Mouse (Mus musculus): ENCODE data around the gene Bckdha. TPM values are rescaled to one million over a fixed set of nuclear protein-coding genes. Genes with fewer than 3 reads are reported as not detected.

Gene Bckdha
- polyA plus RNA-seq, 1 experiment from 2014 or later = 30.5 TPM

GRCm38 (mm10) chr7:25601346-25601745, 57.4 kb downstream of the Bckdha start:
- ATAC-seq (replicated peaks; ENCODE audit: low FRiP score) (no peak), DNase-seq (ENCODE audit: low spot score) (no peak)
- H3K4me1 ChIP-seq (replicated peaks; ENCODE audit: control insufficient read depth, insufficient read depth, low read length) = no peaks in the 10 kb centered on the region
- H3K9ac ChIP-seq (ENCODE audit: low read length) = no peak overlapping the region
- no peak overlapping the region for H3K27ac ChIP-seq (ENCODE audit: low read depth, low read length)
- no peaks in the 10 kb centered on the region for H3K9me3 ChIP-seq (ENCODE audit: control insufficient read depth, low read length)
- WGBS = 94% methylated on average over 16 of the region's 16 CpGs
- no peaks in the 10 kb centered on the region for H3K27me3 ChIP-seq (ENCODE audit: control insufficient read depth, insufficient read depth, low read length)
- H3K4me3 ChIP-seq (ENCODE audit: low read depth, low read length) = no peak overlapping the region
- H3K4me2 ChIP-seq (ENCODE audit: low read depth, low read length, severe bottlenecking) = no peak overlapping the region
- no peaks in the 10 kb centered on the region for H3K36me3 ChIP-seq (ENCODE audit: control insufficient read depth, insufficient read depth, low read length)

GRCm38 (mm10) chr7:25600666-25601065, 58.1 kb downstream of the Bckdha start:
- 87% methylated on average over 11 of the region's 11 CpGs for WGBS

GRCm38 (mm10) chr7:25599663-25600062, 59.1 kb downstream of the Bckdha start:
- H3K9me3 ChIP-seq (ENCODE audit: control insufficient read depth, low read length) = no peaks in the 10 kb centered on the region
- H3K4me1 ChIP-seq (replicated peaks; ENCODE audit: control insufficient read depth, insufficient read depth, low read length) = no peaks in the 10 kb centered on the region
- no peak overlapping the region for H3K27ac ChIP-seq (ENCODE audit: low read depth, low read length)
- H3K9ac ChIP-seq (ENCODE audit: low read length) = no peak overlapping the region
- DNase-seq (ENCODE audit: low spot score) = peak; percentile 81
- no peak overlapping the region for H3K4me2 ChIP-seq (ENCODE audit: low read depth, low read length, severe bottlenecking)
- H3K36me3 ChIP-seq (ENCODE audit: control insufficient read depth, insufficient read depth, low read length) = no peaks in the 10 kb centered on the region
- 16% methylated on average over 10 of the region's 10 CpGs for WGBS
- ATAC-seq (replicated peaks; ENCODE audit: low FRiP score) = no peak
- no peaks in the 10 kb centered on the region for H3K27me3 ChIP-seq (ENCODE audit: control insufficient read depth, insufficient read depth, low read length)
- no peak overlapping the region for H3K4me3 ChIP-seq (ENCODE audit: low read depth, low read length)

More at GRCm38 (mm10) chr7:25600666-25601065, 58.1 kb downstream of the Bckdha start:
- no peak for DNase-seq (ENCODE audit: low spot score)
- no peak overlapping the region for H3K4me3 ChIP-seq (ENCODE audit: low read depth, low read length)
- no peak overlapping the region for H3K27ac ChIP-seq (ENCODE audit: low read depth, low read length)
- no peak overlapping the region for H3K4me2 ChIP-seq (ENCODE audit: low read depth, low read length, severe bottlenecking)
- H3K9ac ChIP-seq (ENCODE audit: low read length) = no peak overlapping the region
- H3K9me3 ChIP-seq (ENCODE audit: control insufficient read depth, low read length) = no peaks in the 10 kb centered on the region
- H3K4me1 ChIP-seq (replicated peaks; ENCODE audit: control insufficient read depth, insufficient read depth, low read length) = no peaks in the 10 kb centered on the region
- no peaks in the 10 kb centered on the region for H3K27me3 ChIP-seq (ENCODE audit: control insufficient read depth, insufficient read depth, low read length)
- no peak for ATAC-seq (replicated peaks; ENCODE audit: low FRiP score)
- no peaks in the 10 kb centered on the region for H3K36me3 ChIP-seq (ENCODE audit: control insufficient read depth, insufficient read depth, low read length)

GRCm38 (mm10) chr7:25593859-25594258, 64.9 kb downstream of the Bckdha start:
- no peaks in the 10 kb centered on the region for H3K9me3 ChIP-seq (ENCODE audit: control insufficient read depth, low read length)
- no peak for ATAC-seq (replicated peaks; ENCODE audit: low FRiP score)
- WGBS = 84% methylated on average over 3 of the region's 3 CpGs
- no peaks in the 10 kb centered on the region for H3K36me3 ChIP-seq (ENCODE audit: control insufficient read depth, insufficient read depth, low read length)
- no peak for DNase-seq (ENCODE audit: low spot score)
- no peak overlapping the region for H3K4me2 ChIP-seq (ENCODE audit: low read depth, low read length, severe bottlenecking)
- no peak overlapping the region for H3K4me3 ChIP-seq (ENCODE audit: low read depth, low read length)
- H3K27ac ChIP-seq (ENCODE audit: low read depth, low read length) = no peak overlapping the region
- H3K4me1 ChIP-seq (replicated peaks; ENCODE audit: control insufficient read depth, insufficient read depth, low read length) = no peaks in the 10 kb centered on the region
- no peaks in the 10 kb centered on the region for H3K27me3 ChIP-seq (ENCODE audit: control insufficient read depth, insufficient read depth, low read length)
- no peak overlapping the region for H3K9ac ChIP-seq (ENCODE audit: low read length)

- DNase-seq (ENCODE audit: low spot score) (no peak), ATAC-seq (replicated peaks; ENCODE audit: low FRiP score) (no peak)
- Histone ChIP-seq H3K4me1 (replicated peaks; ENCODE audit: control insufficient read depth, insufficient read depth, low read length) (no peaks in the 10 kb centered on the region), H3K27ac (ENCODE audit: low read depth, low read length) (no peak overlapping the region), H3K9me3 (ENCODE audit: control insufficient read depth, low read length) (no peaks in the 10 kb centered on the region), H3K4me3 (ENCODE audit: low read depth, low read length) (no peak overlapping the region), H3K9ac (ENCODE audit: low read length) (no peak overlapping the region), H3K27me3 (ENCODE audit: control insufficient read depth, insufficient read depth, low read length) (no peaks in the 10 kb centered on the region), H3K36me3 (ENCODE audit: control insufficient read depth, insufficient read depth, low read length) (no peaks in the 10 kb centered on the region), H3K4me2 (ENCODE audit: low read depth, low read length, severe bottlenecking) (no peak overlapping the region)
- WGBS = 83% methylated on average over 2 of the region's 2 CpGs
These were observed 67.6 kb downstream of the Bckdha start for GRCm38 (mm10) chr7:25591226-25591625.

- no peak overlapping the region for H3K4me3 ChIP-seq (ENCODE audit: low read depth, low read length)
- H3K27me3 ChIP-seq (ENCODE audit: control insufficient read depth, insufficient read depth, low read length) = no peaks in the 10 kb centered on the region
- H3K27ac ChIP-seq (ENCODE audit: low read depth, low read length) = no peak overlapping the region
- H3K36me3 ChIP-seq (ENCODE audit: control insufficient read depth, insufficient read depth, low read length) = no peaks in the 10 kb centered on the region
- no peaks in the 10 kb centered on the region; the same call in 1 of the 2 replicates for H3K9me3 ChIP-seq (ENCODE audit: control insufficient read depth, low read length)
- H3K9ac ChIP-seq (ENCODE audit: low read length) = no peak overlapping the region
- ATAC-seq (replicated peaks; ENCODE audit: low FRiP score) (no peak), DNase-seq (ENCODE audit: low spot score) (no peak)
- H3K4me1 ChIP-seq (replicated peaks; ENCODE audit: control insufficient read depth, insufficient read depth, low read length) = no peaks in the 10 kb centered on the region
- H3K4me2 ChIP-seq (ENCODE audit: low read depth, low read length, severe bottlenecking) = no peak overlapping the region
- WGBS = 77% methylated on average over 9 of the region's 9 CpGs
These were observed 73.2 kb downstream of the Bckdha start for GRCm38 (mm10) chr7:25585351-25586204.

GRCm38 (mm10) chr7:25584651-25585050, 74.1 kb downstream of the Bckdha start:
- DNase-seq (ENCODE audit: low spot score) (no peak), ATAC-seq (replicated peaks; ENCODE audit: low FRiP score) (no peak)
- no peaks in the 10 kb centered on the region; the same call in 1 of the 2 replicates for H3K9me3 ChIP-seq (ENCODE audit: control insufficient read depth, low read length)
- H3K4me2 ChIP-seq (ENCODE audit: low read depth, low read length, severe bottlenecking) = no peak overlapping the region
- 90% methylated on average over 5 of the region's 5 CpGs for WGBS
- H3K36me3 ChIP-seq (ENCODE audit: control insufficient read depth, insufficient read depth, low read length) = no peaks in the 10 kb centered on the region
- H3K4me3 ChIP-seq (ENCODE audit: low read depth, low read length) = no peak overlapping the region
- H3K9ac ChIP-seq (ENCODE audit: low read length) = no peak overlapping the region
- no peaks in the 10 kb centered on the region for H3K27me3 ChIP-seq (ENCODE audit: control insufficient read depth, insufficient read depth, low read length)
- no peak overlapping the region for H3K27ac ChIP-seq (ENCODE audit: low read depth, low read length)
- no peaks in the 10 kb centered on the region for H3K4me1 ChIP-seq (replicated peaks; ENCODE audit: control insufficient read depth, insufficient read depth, low read length)

- Histone ChIP-seq H3K4me2 (ENCODE audit: low read depth, low read length, severe bottlenecking) (no peak overlapping the region), H3K27me3 (ENCODE audit: control insufficient read depth, insufficient read depth, low read length) (no peaks in the 10 kb centered on the region), H3K9me3 (ENCODE audit: control insufficient read depth, low read length) (no peaks in the 10 kb centered on the region; the same call in 1 of the 2 replicates), H3K27ac (ENCODE audit: low read depth, low read length) (no peak overlapping the region), H3K36me3 (ENCODE audit: control insufficient read depth, insufficient read depth, low read length) (no peaks in the 10 kb centered on the region), H3K4me1 (replicated peaks; ENCODE audit: control insufficient read depth, insufficient read depth, low read length) (no peaks in the 10 kb centered on the region), H3K9ac (ENCODE audit: low read length) (no peak overlapping the region), H3K4me3 (ENCODE audit: low read depth, low read length) (no peak overlapping the region)
- ATAC-seq (replicated peaks; ENCODE audit: low FRiP score) (no peak), DNase-seq (ENCODE audit: low spot score) (no peak)
- WGBS = 89% methylated on average over 15 of the region's 15 CpGs
These were observed 76.4 kb downstream of the Bckdha start for GRCm38 (mm10) chr7:25582301-25582810.
